Mouse (Mus musculus) thymus, adult 18-20 months (tissue): Measurements from ENCODE around the gene Fzd2.
"Not testable (repeated sequence)": the region's sequence is repeated elsewhere in the genome, so short reads cannot be mapped to it uniquely, and the experiment has no call there.

Experiments used
- DNase-seq, 2 experiments: peaks; one replicate each; pipeline ENCODE4 v3.0.0; 2022; ENCODE audit warnings: mixed read lengths in 2 of 2

Fzd2 gene

DNA sequence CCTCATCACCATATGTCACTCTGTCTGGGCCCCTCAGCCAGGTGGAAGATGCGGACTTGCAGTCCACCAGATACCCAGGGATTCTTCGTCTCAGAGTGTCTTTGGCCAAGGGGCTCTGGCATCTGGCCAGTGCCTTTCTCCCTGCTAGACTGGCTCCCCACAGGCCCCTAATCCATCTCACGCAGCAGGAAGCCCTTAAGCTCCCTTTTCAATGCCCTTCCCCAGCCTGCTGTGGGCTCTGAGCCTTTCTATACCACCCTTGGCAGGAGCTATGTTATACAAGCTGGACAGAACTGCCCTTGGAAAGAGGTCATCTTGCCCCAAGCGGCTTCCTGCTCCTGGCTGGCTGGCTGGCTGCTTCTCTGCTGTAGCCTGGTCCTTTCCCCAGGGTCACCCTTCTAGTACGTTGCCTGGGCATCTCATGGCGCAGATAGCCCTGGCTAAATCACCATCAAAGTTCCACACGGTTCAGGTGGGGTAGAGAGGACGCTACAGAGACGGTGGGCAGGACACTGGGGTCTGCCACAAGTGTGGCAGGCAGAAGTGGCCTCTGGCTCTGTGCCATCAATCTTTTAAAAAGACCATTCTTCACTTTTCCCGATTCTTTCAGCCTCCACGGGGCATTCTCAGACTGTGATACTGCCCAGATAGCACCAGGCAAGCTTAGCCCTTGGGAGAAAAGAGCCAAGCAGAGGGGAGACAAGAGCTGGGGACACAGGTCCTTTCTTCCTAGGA lies 22.7 kb upstream of the Fzd2 start:
- DNase-seq, result no peak

DNA sequence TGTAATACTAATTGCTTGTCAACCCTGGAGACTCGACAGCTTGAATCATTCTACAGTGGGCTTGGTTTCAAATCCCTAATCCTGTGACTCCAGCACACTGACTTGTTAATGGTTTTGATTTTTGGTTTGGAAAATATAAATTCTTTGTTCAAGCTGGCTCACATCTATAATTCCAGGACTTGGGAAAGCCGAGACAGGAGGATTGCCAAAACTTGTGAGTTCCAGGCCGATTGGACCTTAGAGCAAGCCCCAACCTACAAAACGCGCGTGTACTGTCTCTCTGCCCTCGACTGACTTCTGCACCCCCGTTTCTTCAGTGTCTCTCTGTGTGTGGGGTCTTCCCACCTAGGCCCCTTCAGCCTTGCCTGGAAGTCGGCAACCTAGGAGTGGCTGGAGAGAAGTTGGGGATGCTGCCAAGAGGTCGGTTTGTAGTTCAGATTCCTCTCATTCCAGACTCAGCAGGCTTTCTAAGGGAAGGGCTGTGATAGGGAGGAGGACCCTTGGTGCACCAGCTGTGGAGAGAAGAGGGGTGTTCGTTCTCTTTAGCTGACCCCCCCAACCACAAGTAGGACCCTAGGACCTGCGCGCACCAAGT lies 22.1 kb upstream of the Fzd2 start:
- DNase-seq, result no peak

- DNase-seq, result no peak
Measured at GRCm38 (mm10) chr11:102582736-102583135, 21.5 kb upstream of the Fzd2 start.

- DNase-seq, result no peak
Measured at GRCm38 (mm10) chr11:102586445-102587130, 17.6 kb upstream of the Fzd2 start.

DNA sequence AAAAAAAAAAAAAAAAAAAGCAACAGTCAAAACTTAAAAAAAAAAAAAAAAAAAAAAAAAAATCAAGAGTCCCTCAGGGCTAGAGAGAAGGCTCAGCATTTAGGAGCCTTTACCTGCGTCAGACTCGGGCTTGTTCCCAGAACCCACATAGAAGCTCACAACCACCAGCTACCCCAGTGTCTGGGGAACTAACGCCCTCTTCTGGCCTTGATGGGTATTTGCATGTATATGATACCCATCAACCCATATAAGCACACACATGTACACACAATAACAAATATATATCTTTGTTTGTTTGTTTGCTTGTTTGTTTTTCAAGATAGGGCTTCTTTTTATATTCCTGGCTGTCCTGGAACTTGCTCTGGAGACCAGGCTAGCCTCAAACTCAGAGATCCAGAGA lies 16.6 kb upstream of the Fzd2 start:
- DNase-seq, result no peak

DNA sequence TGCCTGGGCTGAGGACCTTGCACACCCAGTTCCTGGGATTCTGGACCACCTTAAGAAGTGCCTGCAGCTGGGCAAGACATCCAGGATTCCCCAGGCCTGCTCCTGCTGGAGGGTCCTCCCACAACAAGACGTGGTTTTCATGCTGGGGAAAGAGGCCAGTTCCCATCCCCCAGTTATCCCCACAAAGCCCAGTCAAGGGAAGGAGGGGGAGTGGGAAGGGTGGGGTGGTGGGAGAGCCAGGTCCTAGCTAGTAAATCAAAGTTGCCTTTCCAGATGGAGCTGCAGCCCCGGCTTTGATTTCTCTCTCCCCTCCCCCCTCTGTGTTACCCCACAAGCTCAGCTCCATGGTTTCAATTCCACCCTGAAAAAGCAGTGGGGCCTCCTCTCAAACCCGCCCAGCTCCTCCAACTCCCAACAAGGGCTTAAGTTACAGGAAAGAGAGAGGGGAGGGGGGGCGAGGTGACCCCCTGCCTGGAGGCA lies 8.8 kb upstream of the Fzd2 start:
- DNase-seq, result no peak

- DNase-seq, result no peak
Measured at GRCm38 (mm10) chr11:102599912-102600311, 4.3 kb upstream of the Fzd2 start.

GRCm38 (mm10) chr11:102602816-102603495 lies 1.2 kb upstream of the Fzd2 start:
- no peak for DNase-seq

GRCm38 (mm10) chr11:102603496-102603850 lies 723 bp upstream of the Fzd2 start:
- DNase-seq, result no peak

DNA sequence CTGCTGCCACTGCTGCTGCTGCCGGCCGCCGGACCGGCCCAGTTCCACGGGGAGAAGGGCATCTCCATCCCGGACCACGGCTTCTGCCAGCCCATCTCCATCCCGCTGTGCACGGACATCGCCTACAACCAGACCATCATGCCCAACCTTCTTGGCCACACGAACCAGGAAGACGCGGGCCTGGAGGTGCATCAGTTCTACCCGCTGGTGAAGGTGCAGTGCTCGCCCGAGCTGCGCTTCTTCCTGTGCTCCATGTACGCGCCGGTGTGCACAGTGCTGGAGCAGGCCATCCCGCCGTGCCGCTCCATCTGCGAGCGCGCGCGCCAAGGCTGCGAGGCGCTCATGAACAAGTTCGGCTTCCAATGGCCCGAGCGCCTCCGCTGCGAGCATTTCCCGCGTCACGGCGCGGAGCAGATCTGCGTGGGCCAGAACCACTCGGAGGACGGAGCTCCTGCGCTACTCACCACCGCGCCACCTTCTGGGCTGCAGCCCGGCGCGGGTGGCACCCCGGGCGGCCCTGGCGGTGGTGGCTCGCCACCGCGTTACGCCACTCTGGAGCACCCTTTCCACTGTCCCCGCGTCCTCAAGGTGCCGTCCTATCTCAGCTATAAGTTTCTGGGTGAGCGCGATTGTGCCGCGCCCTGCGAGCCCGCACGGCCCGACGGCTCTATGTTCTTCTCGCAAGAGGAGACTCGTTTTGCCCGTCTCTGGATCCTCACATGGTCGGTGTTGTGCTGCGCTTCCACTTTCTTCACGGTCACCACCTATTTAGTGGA lies 769 bp downstream of the Fzd2 start:
- no peak for DNase-seq

GRCm38 (mm10) chr11:102605553-102606416 lies 1.6 kb downstream of the Fzd2 start:
- DNase-seq, result no peak

DNA sequence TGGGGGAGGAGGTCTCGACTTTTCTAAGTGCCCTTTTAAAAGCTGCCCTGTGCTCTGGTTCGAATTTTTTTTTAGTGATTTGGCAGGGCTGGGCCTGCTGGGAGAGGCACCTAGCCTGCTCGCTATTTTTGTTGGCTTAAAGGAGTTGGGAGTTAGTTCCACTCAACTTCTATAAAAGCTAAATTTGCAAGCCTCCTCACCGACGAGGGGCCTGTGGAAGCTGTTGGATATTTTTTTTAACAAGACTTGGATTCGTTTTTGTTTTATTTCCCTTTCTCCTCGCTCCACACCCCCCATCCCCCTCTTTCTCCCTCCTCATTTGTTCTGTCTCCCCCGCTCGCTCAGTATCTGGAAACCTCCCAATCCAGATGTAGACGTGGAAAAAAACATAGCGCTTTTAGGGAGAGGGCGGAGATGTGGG lies 2.6 kb downstream of the Fzd2 start:
- no peak for DNase-seq

DNA sequence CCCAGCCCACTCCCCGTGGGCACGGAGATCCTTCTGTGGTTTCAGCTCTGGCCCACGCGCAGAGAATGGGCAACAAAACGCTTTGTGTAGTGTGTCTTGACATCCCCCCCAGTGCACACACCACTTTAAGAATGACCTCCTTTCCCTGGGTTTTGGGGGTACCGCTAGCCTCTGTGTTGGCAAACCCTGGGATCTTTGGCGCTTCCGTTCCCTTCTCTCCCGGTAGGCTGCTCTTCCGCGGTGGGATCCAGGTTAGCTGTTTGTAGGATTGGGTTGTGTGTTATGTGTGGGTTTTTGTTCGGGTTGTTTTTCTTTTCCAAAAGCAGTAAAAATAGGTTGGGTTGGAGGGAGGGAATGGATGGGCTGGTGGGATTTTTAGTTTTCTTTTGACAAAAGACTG lies 3.0 kb downstream of the Fzd2 start:
- DNase-seq, result not testable (repeated sequence)

GRCm38 (mm10) chr11:102607686-102608548 lies 3.7 kb downstream of the Fzd2 start:
- no peak for DNase-seq

GRCm38 (mm10) chr11:102608691-102609090 lies 4.5 kb downstream of the Fzd2 start:
- no peak for DNase-seq

GRCm38 (mm10) chr11:102609483-102609882 lies 5.3 kb downstream of the Fzd2 start:
- no peak for DNase-seq

DNA sequence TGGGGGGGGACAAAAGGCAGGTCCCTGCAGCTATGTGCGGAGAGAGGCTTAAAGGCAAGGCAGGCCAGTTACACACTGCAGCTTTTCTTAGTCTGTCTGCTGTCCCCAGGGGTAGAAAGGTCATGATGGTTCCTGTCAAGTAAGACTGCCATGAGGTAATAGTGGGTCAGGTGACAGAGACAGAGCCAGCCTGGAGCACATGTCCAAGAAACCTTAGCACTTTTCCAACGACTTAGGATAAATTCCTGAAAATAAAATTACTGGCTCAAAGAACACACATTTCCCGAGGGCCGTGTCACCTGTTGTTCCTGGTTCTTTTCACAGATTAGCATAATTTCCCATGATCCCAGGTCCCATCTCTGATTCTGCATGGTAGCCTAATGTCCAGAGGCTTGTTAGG lies 6.1 kb downstream of the Fzd2 start:
- DNase-seq, result no peak

DNA sequence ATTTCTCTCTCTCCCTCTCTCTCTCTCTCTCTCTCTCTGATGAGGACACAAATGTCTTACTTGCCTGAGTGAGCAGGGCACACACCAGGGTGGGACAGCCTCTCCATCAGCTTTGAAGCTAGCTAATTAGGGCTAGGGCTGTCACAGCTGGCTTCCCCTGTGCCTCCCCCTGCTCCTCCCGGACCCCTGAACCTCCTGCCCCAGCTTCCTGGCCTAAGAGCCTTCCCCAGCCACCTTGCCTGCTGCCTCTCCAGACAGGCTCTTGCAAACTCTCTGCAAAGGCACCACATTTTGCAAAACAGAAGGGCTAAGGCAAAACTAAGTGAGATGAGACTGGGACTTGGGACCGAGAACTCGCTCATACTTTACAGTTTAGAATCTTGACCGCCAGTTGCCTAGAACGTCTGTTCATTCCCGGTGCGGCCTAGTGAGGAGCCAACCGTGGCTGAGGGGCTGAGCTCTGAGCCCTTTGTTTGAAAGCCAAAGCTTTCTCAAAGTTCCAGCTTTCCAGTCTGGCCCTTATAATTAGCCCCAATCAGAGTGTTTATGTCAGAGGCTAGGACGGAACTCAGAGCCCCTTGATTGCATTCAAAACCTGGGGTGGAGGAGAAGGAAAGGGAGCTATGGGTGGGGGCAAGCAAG lies 6.6 kb downstream of the Fzd2 start:
- DNase-seq, result no peak

GRCm38 (mm10) chr11:102611317-102611705 lies 7.1 kb downstream of the Fzd2 start:
- DNase-seq, result no peak

- no peak for DNase-seq
Measured at GRCm38 (mm10) chr11:102619449-102619848, 15.3 kb downstream of the Fzd2 start.
